Mouse (Mus musculus) MEL (cell line): ENCODE results near the gene Shmt2. TPM values are rescaled to one million over a fixed set of nuclear protein-coding genes. Genes with fewer than 3 reads are reported as not detected.
A peak's percentile ranks its signal among the peaks of the same experiment; 100 is the strongest.

ENCODE experiments used
- DNase-seq: peaks from one replicate; pipeline ENCODE4 v3.0.0; 2011; ENCODE audit warnings: low read depth, low spot score
- H3K27ac ChIP-seq: 2 replicates; pipeline ENCODE4 v1.5.1; 2012; ENCODE audit warnings: low read depth, mild to moderate bottlenecking, control low read depth, low read length, moderate library complexity; ENCODE audit not compliant: control insufficient read depth
- H3K27me3 ChIP-seq, 2 experiments: fragments of 150-350 bp in 1 of 2; sonication (generic) in 1 of 2; 2 replicates each; pipeline ENCODE4 v1.6.1; 2012; ENCODE audit warnings: low read length in 2 of 2, mild to moderate bottlenecking in 2 of 2, improper control_type of control experiment in 1 of 2, moderate library complexity in 1 of 2; ENCODE audit not compliant: insufficient read depth in 2 of 2, control insufficient read depth in 1 of 2
- H3K36me3 ChIP-seq, 2 experiments: 2 replicates each; pipeline ENCODE4 v1.6.1; 2012 to 2014; ENCODE audit warnings: low read length in 2 of 2, improper control_type of control experiment in 1 of 2, inconsistent platforms in 1 of 2, mild to moderate bottlenecking in 1 of 2; ENCODE audit not compliant: insufficient read depth in 2 of 2, control insufficient read depth in 1 of 2
- H3K4me1 ChIP-seq, 2 experiments: fragments of 150-350 bp in 1 of 2; sonication (generic) in 1 of 2; 2 replicates each; pipeline ENCODE4 v1.6.1; 2012; ENCODE audit warnings: low read length in 2 of 2, improper control_type of control experiment in 1 of 2, mild to moderate bottlenecking in 1 of 2; ENCODE audit not compliant: insufficient read depth in 2 of 2, control insufficient read depth in 1 of 2
- H3K4me3 ChIP-seq, 2 experiments: fragments of 150-350 bp in 1 of 2; sonication (generic) in 1 of 2; 2 replicates each; pipeline ENCODE4 v1.5.1; 2012; ENCODE audit warnings: low read depth in 2 of 2, low read length in 2 of 2, mild to moderate bottlenecking in 2 of 2, moderate library complexity in 2 of 2, control low read depth in 1 of 2, improper control_type of control experiment in 1 of 2; ENCODE audit not compliant: control insufficient read depth in 1 of 2, insufficient read depth in 1 of 2
- H3K79me2 ChIP-seq: 2 replicates; pipeline ENCODE4 v1.6.1; 2012; ENCODE audit warnings: mild to moderate bottlenecking, low read length, moderate library complexity; ENCODE audit not compliant: control insufficient read depth, poor library complexity, insufficient read depth
- H3K9ac ChIP-seq: 2 replicates; pipeline ENCODE4 v1.6.1; 2012; ENCODE audit warnings: low read depth, mild to moderate bottlenecking, control low read depth, low read length, moderate library complexity; ENCODE audit not compliant: control insufficient read depth, poor library complexity, severe bottlenecking
- H3K9me3 ChIP-seq: fragments of 150-350 bp; sonication (generic); replicated peaks from 2 replicates; pipeline ENCODE4 v1.6.1; 2012; ENCODE audit warnings: mild to moderate bottlenecking, low read length, improper control_type of control experiment, moderate library complexity; ENCODE audit not compliant: insufficient read depth
- BHLHE40 ChIP-seq: IDR thresholded peaks from 2 replicates; pipeline ENCODE4 v1.6.1; 2012; ENCODE audit warnings: low read depth, mild to moderate bottlenecking, inconsistent platforms, low read length, improper control_type of control experiment, borderline replicate concordance
- CHD1 ChIP-seq: IDR thresholded peaks from 2 replicates; pipeline ENCODE4 v1.6.1; 2012; ENCODE audit warnings: low read depth, mild to moderate bottlenecking, inconsistent platforms, low read length, improper control_type of control experiment
- CHD2 ChIP-seq: IDR thresholded peaks from 2 replicates; pipeline ENCODE4 v1.6.1; 2011; ENCODE audit warnings: low read length, improper control_type of control experiment
- ELF1 ChIP-seq: IDR thresholded peaks from 2 replicates; pipeline ENCODE4 v1.6.1; 2014; ENCODE audit warnings: low read depth, mild to moderate bottlenecking, inconsistent platforms, low read length, improper control_type of control experiment, moderate library complexity
- ETS1 ChIP-seq: IDR thresholded peaks from 2 replicates; pipeline ENCODE4 v1.6.1; 2012; ENCODE audit warnings: low read depth, mild to moderate bottlenecking, inconsistent platforms, low read length, improper control_type of control experiment, moderate library complexity
- GATA1 ChIP-seq: IDR thresholded peaks from 2 replicates; pipeline ENCODE4 v1.6.1; 2011; ENCODE audit warnings: low read depth, low read length, improper control_type of control experiment
- HCFC1 ChIP-seq: IDR thresholded peaks from 2 replicates; pipeline ENCODE4 v1.6.1; 2012; ENCODE audit warnings: low read depth, mild to moderate bottlenecking, inconsistent platforms, low read length, improper control_type of control experiment, moderate library complexity
- KAT2A ChIP-seq: conservative IDR thresholded peaks from 2 replicates; pipeline ENCODE4 v1.6.1; 2012; ENCODE audit warnings: low read depth, low read length, improper control_type of control experiment, inconsistent platforms
- MAX ChIP-seq: IDR thresholded peaks from 2 replicates; pipeline ENCODE4 v1.6.1; 2011; ENCODE audit warnings: low read length, improper control_type of control experiment
- MAZ ChIP-seq: IDR thresholded peaks from 2 replicates; pipeline ENCODE4 v1.6.1; 2012; ENCODE audit warnings: low read depth, mild to moderate bottlenecking, inconsistent platforms, low read length, improper control_type of control experiment
- MXI1 ChIP-seq: IDR thresholded peaks from 2 replicates; pipeline ENCODE4 v1.6.1; 2011; ENCODE audit warnings: mild to moderate bottlenecking, low read depth, low read length, improper control_type of control experiment
- MYC ChIP-seq: IDR thresholded peaks from 2 replicates; pipeline ENCODE4 v1.6.1; 2011; ENCODE audit warnings: low read depth, mild to moderate bottlenecking, low read length, improper control_type of control experiment, moderate library complexity
- NELFE ChIP-seq: IDR thresholded peaks from 2 replicates; pipeline ENCODE4 v1.6.1; 2011; ENCODE audit warnings: low read depth, low read length, improper control_type of control experiment
- NRF1 ChIP-seq: IDR thresholded peaks from 2 replicates; pipeline ENCODE4 v1.6.1; 2014; ENCODE audit warnings: low read depth, mild to moderate bottlenecking, inconsistent platforms, low read length, improper control_type of control experiment, moderate library complexity; ENCODE audit not compliant: poor library complexity, insufficient read depth, severe bottlenecking
- POLR2A ChIP-seq, 2 experiments: IDR thresholded peaks; 2 replicates each; pipeline ENCODE4 v1.6.1; 2011 to 2012; ENCODE audit warnings: low read length in 2 of 2, mild to moderate bottlenecking in 2 of 2, control low read depth in 1 of 2, improper control_type of control experiment in 1 of 2, low read depth in 1 of 2, moderate library complexity in 1 of 2; ENCODE audit not compliant: control insufficient read depth in 1 of 2, insufficient read depth in 1 of 2, poor library complexity in 1 of 2
- POLR2AphosphoS2 ChIP-seq: IDR thresholded peaks from 2 replicates; pipeline ENCODE4 v1.6.1; 2011; ENCODE audit warnings: low read length, improper control_type of control experiment
- SIN3A ChIP-seq: IDR thresholded peaks from 2 replicates; pipeline ENCODE4 v1.6.1; 2012; ENCODE audit warnings: low read length, improper control_type of control experiment, inconsistent platforms
- TBP ChIP-seq: IDR thresholded peaks from 2 replicates; pipeline ENCODE4 v1.8.0; 2011; ENCODE audit warnings: low read depth, low read length, improper control_type of control experiment
- TCF12 ChIP-seq: IDR thresholded peaks from 2 replicates; pipeline ENCODE4 v1.6.1; 2014; ENCODE audit warnings: low read depth, mild to moderate bottlenecking, inconsistent platforms, low read length, improper control_type of control experiment, moderate library complexity
- UBTF ChIP-seq: IDR thresholded peaks from 2 replicates; pipeline ENCODE4 v1.6.1; 2012; ENCODE audit warnings: low read depth, mild to moderate bottlenecking, inconsistent platforms, low read length, improper control_type of control experiment, moderate library complexity, borderline replicate concordance; ENCODE audit not compliant: insufficient read depth
- USF1 ChIP-seq: IDR thresholded peaks from 2 replicates; pipeline ENCODE4 v1.6.1; 2014; ENCODE audit warnings: low read depth, mild to moderate bottlenecking, inconsistent platforms, low read length, improper control_type of control experiment, moderate library complexity
- ZMIZ1 ChIP-seq: IDR thresholded peaks from 2 replicates; pipeline ENCODE4 v1.6.1; 2012; ENCODE audit warnings: low read depth, mild to moderate bottlenecking, inconsistent platforms, low read length, improper control_type of control experiment, moderate library complexity
- polyA plus RNA-seq, 2 experiments: library from polyadenylated mRNA; stranded (reverse) in 1 of 2; unstranded in 1 of 2; fragments of >175 nt in 1 of 2; fragments of >200 nt in 1 of 2; gene quantifications; 2 replicates each; pipeline versions ENCODE4 v1.2.1 to v1.2.4; 2012; ENCODE audit warnings: low replicate concordance in 2 of 2, low read depth in 1 of 2; ENCODE audit not compliant: insufficient read length in 2 of 2, insufficient read depth in 1 of 2, missing spikeins in 1 of 2
- total RNA-seq: library from RNA; depleted of rRNA; stranded (reverse); fragments of 300-350 nt; gene quantifications from 2 replicates; pipeline ENCODE4 v1.2.3, GENCODE M21; 2012; rRNA removed

Gene Shmt2
- 242 and 383 TPM in 2 replicates for total RNA-seq
- 100 to 1,000 TPM; 263 to 582 TPM for polyA plus RNA-seq

DNA sequence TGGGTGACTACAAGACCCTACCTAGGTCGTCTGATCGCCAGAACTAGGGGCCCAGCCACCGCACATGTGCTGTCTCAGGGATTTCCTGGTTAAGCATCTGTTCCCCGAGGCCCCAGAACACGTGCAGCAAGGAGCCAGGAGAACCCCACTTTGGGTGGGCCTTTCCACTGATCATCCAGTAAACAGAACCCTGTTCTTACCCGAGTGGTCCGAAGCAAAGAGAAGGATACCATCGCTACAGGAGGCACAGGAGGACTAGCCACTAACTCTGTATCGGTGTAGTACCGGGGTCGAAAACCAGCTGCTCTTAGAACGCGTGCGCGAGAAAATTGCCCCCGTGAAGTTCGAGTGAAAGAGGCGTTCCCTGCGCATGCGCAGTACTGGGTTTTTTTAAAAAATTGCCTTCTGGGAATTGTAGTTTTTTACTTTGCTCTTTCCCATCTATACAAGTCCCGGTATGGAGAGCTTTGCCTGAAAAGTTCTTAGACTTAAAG, at the start of gene Shmt2:
Gene Shmt2 (minus strand): TSS at position 357 of the 494 bp plus-strand sequence.
- H3K36me3 ChIP-seq: peaks cover 0 to 21% of the 10 kb centered on the region in 2 experiments; a peak in 3 of 4 replicates
- TF ChIP-seq POLR2AphosphoS2 (peak; percentile 87; the same call in 1 of the 2 replicates), BHLHE40 (no peak), ZMIZ1 (peak; percentile 86), UBTF (no peak), CHD2 (peak; percentile 85), SIN3A (peak; percentile 82), TCF12 (peak; percentile 57), MYC (peak; percentile 98), MXI1 (peak; percentile 98), MAZ (peak; percentile 56; the same call in 1 of the 2 replicates), MAX (peak; percentile 95), GATA1 (no peak), USF1 (no peak; the same call in 1 of the 2 replicates), KAT2A (peak; percentile 91), ELF1 (peak; percentile 55), ETS1 (0 out of 2 replicates have a peak, but pooled peaks have one; percentile 3), POLR2A (IDR thresholded peaks at IDR 0.05; ENCODE audit: control insufficient read depth in 1 of 2, insufficient read depth in 1 of 2, low read depth in 1 of 2, low read length in 2 of 2, poor library complexity in 1 of 2) (peak; percentile 61 to 98), HCFC1 (peak; percentile 97), NELFE (peak; percentile 96), NRF1 (peak; percentile 93), TBP (peak; percentile 94), CHD1 (no peak)
- H3K9ac ChIP-seq: peak within 1 kb of the TSS; percentile 96
- peaks cover 2 to 19% of the 10 kb centered on the region in 2 experiments; a peak in 3 of 4 replicates for H3K4me1 ChIP-seq
- peak within 1 kb of the TSS; percentile 65 to 87 for H3K4me3 ChIP-seq
- peak; percentile 96 for DNase-seq
- H3K27ac ChIP-seq: peak within 1 kb of the TSS; percentile 97
- H3K27me3 ChIP-seq: no peaks in the 10 kb centered on the region
- peaks cover 29% of the 10 kb centered on the region for H3K79me2 ChIP-seq
- H3K9me3 ChIP-seq: no peaks in the 10 kb centered on the region
